Mouse (Mus musculus) hindbrain, embryonic 14.5 days (tissue): ENCODE measurements around the gene Lif. TPM values are rescaled to one million over a fixed set of nuclear protein-coding genes. Genes with fewer than 3 reads are reported as not detected.

Experiments
- ATAC-seq: fragments of 200-750 bp; cut with Nextera tagmentation; 2 replicates; pipeline ENCODE4 v1.8.0; 2017; ENCODE audit warnings: moderate number of reproducible peaks, mild to moderate bottlenecking, moderate TSS enrichment, moderate library complexity; ENCODE audit not compliant: low FRiP score
- DNase-seq: peaks from one replicate; pipeline ENCODE4 v3.0.0-alpha.2; 2015; ENCODE audit warnings: low spot score
- H3K27ac ChIP-seq: fragments of 300-500 bp; sonication (generic); 2 replicates; pipeline ENCODE4 v1.5.1; 2014; ENCODE audit warnings: mild to moderate bottlenecking, moderate library complexity
- H3K27me3 ChIP-seq: fragments of 300-500 bp; sonication (generic); 2 replicates; pipeline ENCODE4 v1.6.1; 2014; ENCODE audit warnings: mild to moderate bottlenecking, low read length, mixed read lengths; ENCODE audit not compliant: control insufficient read depth, insufficient read depth
- H3K36me3 ChIP-seq: fragments of 300-500 bp; sonication (generic); replicated peaks from 2 replicates; pipeline ENCODE4 v1.6.1; 2014; ENCODE audit not compliant: control insufficient read depth, insufficient read depth
- H3K4me1 ChIP-seq: fragments of 300-500 bp; sonication (generic); replicated peaks from 2 replicates; pipeline ENCODE4 v1.6.1; 2014; ENCODE audit warnings: antibody characterized with exemption, low read length, mixed read lengths; ENCODE audit not compliant: control insufficient read depth, insufficient read depth
- H3K4me2 ChIP-seq: fragments of 300-500 bp; sonication (generic); replicated peaks from 2 replicates; pipeline ENCODE4 v1.6.1; 2014; ENCODE audit warnings: mild to moderate bottlenecking, moderate library complexity
- H3K4me3 ChIP-seq: fragments of 300-500 bp; sonication (generic); replicated peaks from 2 replicates; pipeline ENCODE4 v1.5.1; 2014; ENCODE audit warnings: mild to moderate bottlenecking, low read length
- H3K9ac ChIP-seq: fragments of 300-500 bp; sonication (generic); 2 replicates; pipeline ENCODE4 v1.6.1; 2014
- H3K9me3 ChIP-seq: fragments of 300-500 bp; sonication (generic); 2 replicates; pipeline ENCODE4 v1.6.1; 2016; ENCODE audit warnings: low read length; ENCODE audit not compliant: control insufficient read depth
- WGBS: fragments of 180-500 bp; shearing (Covaris S2); extraction: QIAGEN DNeasy Blood & Tissue Kit; methylation state at CpG from one replicate; pipeline ENCODE4 v1.1.7; 2014; 5-methylcytosine and 5-hydroxymethylcytosine counted together
- polyA plus RNA-seq: library from polyadenylated mRNA; unstranded; fragments of >200 nt; fragmentation: Nextera tagmentation; extraction: Ambion mirVana; gene quantifications from 2 replicates; pipeline ENCODE4 v1.2.1, GENCODE M21; 2014

Lif gene
- polyA plus RNA-seq, 1 experiment from 2014 or later: not detected

DNA sequence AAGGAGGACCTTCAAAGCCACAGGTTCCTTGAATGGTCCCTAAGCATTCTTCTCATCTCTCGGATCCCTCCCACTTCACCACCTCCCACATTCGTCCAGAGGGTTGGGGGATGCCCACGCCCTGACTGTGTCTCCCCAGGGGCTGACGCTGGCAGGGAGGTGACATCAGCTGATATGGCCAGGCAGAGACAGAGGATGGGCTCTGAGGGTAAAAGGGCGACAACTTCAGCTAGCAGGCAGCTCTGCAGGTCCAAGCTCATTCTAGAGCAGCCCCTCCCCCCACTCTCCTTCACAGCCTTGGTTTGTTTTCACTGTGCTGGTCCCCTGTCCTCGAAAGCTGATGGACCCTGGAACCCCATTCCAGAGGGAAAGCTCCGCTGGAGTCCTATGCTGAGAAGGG lies 41.3 kb downstream of the Lif start:
- WGBS: 46% methylated on average over 7 of the region's 7 CpGs
- H3K4me2 ChIP-seq: no peak overlapping the region
- H3K4me3 ChIP-seq: no peak overlapping the region
- no peaks in the 10 kb centered on the region for H3K27me3 ChIP-seq
- H3K4me1 ChIP-seq: peaks cover 7% of the 10 kb centered on the region; the same call in 1 of the 2 replicates
- ATAC-seq (no peak), DNase-seq (no peak)
- H3K9me3 ChIP-seq: no peaks in the 10 kb centered on the region
- no peak overlapping the region for H3K9ac ChIP-seq
- H3K36me3 ChIP-seq: no peaks in the 10 kb centered on the region
- no peak overlapping the region for H3K27ac ChIP-seq

DNA sequence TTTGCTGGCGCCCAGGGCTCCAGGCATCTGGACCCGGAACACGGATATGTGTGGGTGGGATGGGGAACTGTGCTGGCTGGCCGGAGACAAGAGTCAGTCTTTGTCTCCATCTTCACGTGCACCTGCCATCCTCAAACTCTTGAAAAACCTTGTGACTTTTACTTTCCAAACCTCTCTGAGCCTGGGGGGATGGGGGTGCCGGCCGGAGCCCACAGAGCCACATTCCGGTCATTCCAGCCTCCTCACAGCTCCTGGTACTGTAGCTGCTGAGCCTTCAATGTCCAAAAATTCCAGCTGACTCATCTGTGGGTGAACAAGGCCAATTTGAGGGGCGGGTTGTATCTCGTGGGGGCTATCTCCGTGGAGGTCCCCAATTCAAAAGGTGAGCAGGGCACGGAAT lies 41.8 kb downstream of the Lif start:
- Histone ChIP-seq H3K4me3 (no peak overlapping the region), H3K4me1 (peaks cover 7% of the 10 kb centered on the region; the same call in 1 of the 2 replicates), H3K9ac (no peak overlapping the region), H3K4me2 (no peak overlapping the region), H3K9me3 (no peaks in the 10 kb centered on the region), H3K36me3 (no peaks in the 10 kb centered on the region), H3K27me3 (no peaks in the 10 kb centered on the region), H3K27ac (no peak overlapping the region)
- DNase-seq (no peak), ATAC-seq (no peak)
- 60% methylated on average over 12 of the region's 12 CpGs for WGBS

DNA sequence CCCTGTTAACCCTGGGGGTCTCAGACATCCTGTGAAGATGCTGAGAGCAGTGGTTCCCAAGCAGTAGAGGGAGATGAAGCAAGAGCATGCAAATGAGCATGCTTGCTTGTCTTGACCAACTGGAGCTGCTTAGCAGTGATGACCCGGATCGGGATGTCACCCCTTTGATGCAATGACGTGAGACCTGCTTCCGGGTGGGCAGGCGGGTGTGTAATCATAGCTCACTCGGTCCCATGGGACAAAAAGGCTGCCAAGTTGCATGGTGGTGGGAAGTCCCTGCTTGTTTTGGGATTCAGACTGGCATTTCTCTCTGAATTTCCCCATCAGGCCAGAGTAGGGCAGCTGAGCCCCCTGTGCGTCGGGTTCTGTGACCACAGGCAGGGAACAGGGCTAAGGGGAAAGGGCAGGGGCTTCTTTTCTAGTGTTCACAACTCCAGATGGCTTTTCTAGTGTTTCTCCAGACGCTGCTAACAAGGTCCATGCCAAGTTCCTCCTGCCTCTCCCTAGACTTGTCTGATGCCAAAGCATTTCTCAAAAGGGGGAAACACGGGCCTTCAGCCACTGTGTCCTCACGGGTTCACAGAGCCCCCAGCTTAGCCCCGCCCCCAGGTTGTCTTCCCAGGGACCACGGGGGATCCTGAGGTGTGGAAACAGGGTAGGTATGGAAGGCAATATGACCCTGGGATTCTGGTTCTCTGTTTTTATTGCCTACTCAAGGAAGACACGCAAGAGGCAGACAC lies 42.5 kb downstream of the Lif start:
- Histone ChIP-seq H3K9me3 (no peaks in the 10 kb centered on the region), H3K4me1 (peaks cover 3% of the 10 kb centered on the region; the same call in 1 of the 2 replicates)
- no peak for DNase-seq

DNA sequence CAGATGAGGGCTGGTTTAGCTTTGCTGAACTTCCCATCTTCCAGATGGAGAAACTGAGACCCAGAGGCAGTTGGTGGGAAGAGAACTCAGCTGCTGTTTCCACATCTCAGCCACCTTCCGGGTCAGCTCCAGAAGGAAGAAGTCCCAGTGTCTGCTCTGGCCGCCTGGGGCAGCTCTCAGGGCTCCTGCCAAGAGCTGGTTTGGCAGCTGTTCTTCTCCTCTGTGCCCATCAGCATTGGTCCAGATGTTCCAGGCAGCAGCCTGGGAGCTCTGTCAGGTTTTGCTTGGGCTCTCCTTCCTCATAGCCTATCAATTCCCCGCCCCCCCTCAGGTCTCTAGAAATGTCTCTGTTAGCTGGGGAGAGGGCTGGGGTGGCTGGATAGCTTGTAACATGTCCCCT lies 43.3 kb downstream of the Lif start:
- H3K4me1 ChIP-seq: no peaks in the 10 kb centered on the region
- no peak for ATAC-seq
- H3K27me3 ChIP-seq: no peaks in the 10 kb centered on the region
- 79% methylated on average over 3 of the region's 3 CpGs for WGBS
- no peak overlapping the region for H3K4me3 ChIP-seq
- DNase-seq: no peak
- no peaks in the 10 kb centered on the region for H3K9me3 ChIP-seq
- H3K36me3 ChIP-seq: no peaks in the 10 kb centered on the region
- no peak overlapping the region for H3K27ac ChIP-seq
- no peak overlapping the region for H3K4me2 ChIP-seq
- H3K9ac ChIP-seq: no peak overlapping the region

More for the DNA sequence above, 42.5 kb downstream of the Lif start:
- Histone ChIP-seq H3K27me3 (no peaks in the 10 kb centered on the region), H3K9ac (no peak overlapping the region), H3K27ac (no peak overlapping the region), H3K4me3 (no peak overlapping the region), H3K4me2 (no peak overlapping the region), H3K36me3 (no peaks in the 10 kb centered on the region)
- WGBS: 73% methylated on average over 14 of the region's 14 CpGs
- ATAC-seq: no peak

DNA sequence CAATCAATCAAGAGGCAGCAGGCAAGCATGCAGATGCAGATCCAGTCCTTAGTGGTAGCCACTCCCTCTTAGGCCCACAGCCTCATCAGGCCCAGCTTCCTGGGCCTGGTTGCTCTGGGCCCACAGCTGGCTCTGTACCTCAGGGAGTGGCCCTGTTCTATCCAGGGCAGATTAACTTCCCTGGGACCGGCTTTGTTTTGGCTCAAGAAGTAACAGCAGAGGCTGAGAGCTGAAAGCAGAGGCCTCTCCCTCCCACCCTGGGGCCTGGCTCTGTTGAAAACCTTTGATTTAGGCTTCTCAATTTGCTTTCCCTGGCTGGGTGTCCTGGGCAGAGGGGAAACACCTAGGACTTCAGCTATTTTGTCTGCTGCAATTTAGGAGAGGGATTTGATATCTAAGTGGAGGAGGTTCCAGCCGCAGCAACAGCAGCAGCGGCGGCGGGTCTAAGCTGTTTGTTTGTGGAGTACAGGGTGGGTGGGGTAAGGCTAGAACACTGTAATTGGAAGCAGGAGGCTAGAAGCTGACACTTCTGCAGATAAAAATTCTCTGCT lies 45.1 kb downstream of the Lif start:
- no peak for ATAC-seq
- H3K27ac ChIP-seq: no peak overlapping the region
- 47% methylated on average over 5 of the region's 5 CpGs for WGBS

DNA sequence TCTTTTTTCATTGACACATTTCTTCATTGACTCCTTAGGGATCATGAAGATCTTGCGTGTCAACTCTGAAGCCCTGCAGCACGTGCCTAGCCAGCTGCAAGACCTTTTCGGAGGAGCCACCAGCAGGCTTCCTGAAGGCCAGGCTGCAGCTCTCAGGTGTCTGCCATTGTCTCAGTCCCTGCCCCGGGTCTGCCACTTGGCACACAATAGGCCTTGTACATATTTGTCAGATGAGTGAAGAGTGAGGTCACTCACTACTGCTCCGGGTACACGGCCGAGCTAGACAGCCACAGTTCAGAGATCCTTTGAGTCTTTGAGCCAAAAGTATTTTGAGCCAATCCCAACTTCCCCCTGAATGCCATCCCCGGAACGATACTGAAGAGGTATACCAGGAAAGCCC lies 45.7 kb downstream of the Lif start:
- no peak overlapping the region for H3K4me2 ChIP-seq
- no peak overlapping the region for H3K9ac ChIP-seq
- DNase-seq: no peak
- WGBS: 59% methylated on average over 9 of the region's 9 CpGs
- no peaks in the 10 kb centered on the region for H3K4me1 ChIP-seq
- H3K4me3 ChIP-seq: no peak overlapping the region
- no peak overlapping the region for H3K27ac ChIP-seq
- no peaks in the 10 kb centered on the region for H3K36me3 ChIP-seq
- ATAC-seq: no peak
- H3K27me3 ChIP-seq: no peaks in the 10 kb centered on the region
- H3K9me3 ChIP-seq: no peaks in the 10 kb centered on the region

More for the DNA sequence above, 45.1 kb downstream of the Lif start:
- Histone ChIP-seq H3K4me2 (no peak overlapping the region), H3K4me1 (no peaks in the 10 kb centered on the region), H3K36me3 (no peaks in the 10 kb centered on the region), H3K4me3 (no peak overlapping the region), H3K9ac (no peak overlapping the region), H3K27me3 (no peaks in the 10 kb centered on the region), H3K9me3 (no peaks in the 10 kb centered on the region)
- DNase-seq: no peak

DNA sequence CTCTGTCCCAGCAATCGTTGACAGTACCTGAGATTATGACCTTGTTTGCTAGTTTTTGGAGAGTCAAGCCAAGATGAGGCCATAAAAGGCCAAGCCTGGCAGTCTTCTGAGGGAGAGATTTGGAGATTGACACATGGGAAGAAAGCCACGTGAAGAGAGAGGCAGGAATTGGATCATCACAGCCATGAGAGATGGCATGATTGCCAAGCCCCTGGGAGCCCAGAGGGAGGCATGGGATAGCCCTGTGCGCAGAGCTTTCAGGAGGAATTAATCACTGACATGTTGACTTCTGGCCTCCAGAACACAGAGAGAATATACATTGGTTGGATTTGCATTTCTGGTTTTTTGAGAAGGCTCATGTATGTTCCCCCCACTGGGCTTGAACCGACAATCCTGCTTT lies 46.8 kb downstream of the Lif start:
- Histone ChIP-seq H3K9ac (no peak overlapping the region), H3K27ac (no peak overlapping the region), H3K27me3 (no peaks in the 10 kb centered on the region), H3K4me1 (no peaks in the 10 kb centered on the region), H3K4me3 (no peak overlapping the region), H3K36me3 (no peaks in the 10 kb centered on the region), H3K9me3 (no peaks in the 10 kb centered on the region), H3K4me2 (no peak overlapping the region)
- ATAC-seq (no peak), DNase-seq (no peak)
- WGBS: 67% methylated on average over 4 of the region's 4 CpGs

DNA sequence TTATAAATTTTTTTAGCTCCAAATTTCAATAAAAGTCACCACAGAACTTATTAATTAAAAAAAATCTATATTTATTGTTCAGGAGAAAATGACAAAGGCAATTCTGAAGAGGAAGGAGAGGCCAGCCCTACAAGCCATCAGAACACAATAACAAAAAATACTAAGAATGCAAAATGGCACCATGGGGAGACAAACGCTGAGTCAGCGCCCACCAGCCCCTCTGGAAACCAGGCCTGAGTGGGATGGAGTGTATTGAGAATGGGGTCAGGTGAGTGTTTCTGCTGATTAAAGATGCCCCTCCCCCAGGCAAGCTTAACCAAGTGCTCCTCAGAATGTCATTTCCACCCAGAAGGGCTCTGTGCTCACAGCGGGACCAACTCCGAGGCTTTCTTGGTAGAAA lies 47.7 kb downstream of the Lif start:
- Histone ChIP-seq H3K36me3 (no peaks in the 10 kb centered on the region), H3K27ac (no peak overlapping the region), H3K4me1 (no peaks in the 10 kb centered on the region), H3K9me3 (no peaks in the 10 kb centered on the region), H3K27me3 (no peaks in the 10 kb centered on the region), H3K9ac (no peak overlapping the region), H3K4me3 (no peak overlapping the region), H3K4me2 (no peak overlapping the region)
- no peak for DNase-seq
- no peak for ATAC-seq
- WGBS: 88% methylated on average over 4 of the region's 4 CpGs

DNA sequence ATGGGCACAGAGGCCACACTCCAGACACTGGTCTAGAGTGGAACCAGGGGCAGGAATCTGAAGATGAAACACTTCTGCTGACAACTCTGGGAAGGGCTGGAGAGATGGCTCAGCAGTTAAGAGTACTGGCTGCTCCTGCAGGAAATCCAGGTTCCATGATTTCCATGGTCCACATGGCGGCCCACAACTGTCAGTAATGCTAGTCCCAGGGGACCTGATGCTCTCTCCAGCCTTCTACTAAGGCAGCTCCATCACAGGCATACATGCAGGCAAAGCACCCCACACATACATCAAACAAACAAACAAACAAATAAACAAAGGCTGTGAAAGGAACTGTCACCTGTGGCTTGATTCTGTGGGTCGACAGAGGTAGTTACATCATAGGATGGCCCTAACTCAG lies 48.7 kb downstream of the Lif start:
- WGBS: 63% methylated on average over 2 of the region's 2 CpGs
- Histone ChIP-seq H3K27ac (no peak overlapping the region), H3K27me3 (no peaks in the 10 kb centered on the region), H3K9me3 (no peaks in the 10 kb centered on the region), H3K4me1 (no peaks in the 10 kb centered on the region), H3K9ac (no peak overlapping the region), H3K4me3 (no peak overlapping the region), H3K4me2 (no peak overlapping the region), H3K36me3 (no peaks in the 10 kb centered on the region)
- no peak for ATAC-seq
- no peak for DNase-seq
